Mouse (Mus musculus) testis, postnatal 10 days (tissue): Measurements from ENCODE around the gene Rgp1.
A peak's percentile ranks its signal among the peaks of the same experiment; 100 is the strongest.

ENCODE experiments used
- DNase-seq: peaks from one replicate; pipeline ENCODE4 v3.0.0; 2021; ENCODE audit warnings: low spot score

Rgp1 gene

GRCm38 (mm10) chr4:43634621-43635374 is 56.3 kb downstream of the Rgp1 start:
- DNase-seq: peak; percentile 30

DNA sequence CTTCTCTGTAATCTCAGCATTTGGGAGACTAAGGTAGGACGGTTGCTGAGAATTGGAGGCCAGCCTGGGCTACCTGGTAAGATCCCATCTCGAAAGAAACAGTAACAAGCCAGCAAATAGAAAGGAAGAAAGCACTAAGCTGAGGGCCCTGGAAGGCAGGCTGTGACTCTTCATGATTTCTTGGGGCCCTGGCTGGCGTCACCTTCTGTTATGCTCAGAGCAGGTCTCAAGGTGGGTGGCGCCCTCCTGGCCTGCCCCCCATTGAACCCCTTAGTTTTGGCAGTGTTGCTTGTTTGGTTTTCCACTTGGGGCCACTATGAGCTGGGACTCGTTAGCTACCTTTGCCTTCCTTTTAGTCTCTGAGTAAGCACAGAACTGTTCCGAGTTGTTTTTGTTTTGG is 58.2 kb downstream of the Rgp1 start:
- peak; percentile 33 for DNase-seq
